Mouse (Mus musculus): ENCODE results near the gene Mpeg1. TPM values are rescaled to one million over a fixed set of nuclear protein-coding genes. Genes with fewer than 3 reads are reported as not detected.

Mpeg1 gene
- polyA plus RNA-seq, 1 experiment from 2014 or later = 0.54 TPM

GRCm38 (mm10) chr19:12498321-12498720 lies 37.7 kb downstream of the Mpeg1 start:
- Histone ChIP-seq H3K9ac (replicated peaks) (no peak overlapping the region; the same call in 1 of the 2 replicates), H3K4me2 (replicated peaks) (peak overlapping the region; percentile 79), H3K4me3 (replicated peaks) (peak overlapping the region; percentile 92), H3K27me3 (no peaks in the 10 kb centered on the region), H3K36me3 (0 out of 2 replicates have a peak, but pooled peaks cover 16% of the 10 kb centered on the region), H3K9me3 (no peaks in the 10 kb centered on the region), H3K27ac (peak overlapping the region; percentile 96), H3K4me1 (replicated peaks) (peaks cover 71% of the 10 kb centered on the region)
- no peak for ATAC-seq
- 56% methylated on average over 4 of the region's 4 CpGs for WGBS

- 10% methylated on average over 1 of the region's 1 CpGs for WGBS
- Histone ChIP-seq H3K27ac (peak overlapping the region; percentile 96), H3K4me1 (replicated peaks) (peaks cover 65% of the 10 kb centered on the region), H3K27me3 (no peaks in the 10 kb centered on the region), H3K36me3 (0 out of 2 replicates have a peak, but pooled peaks cover 16% of the 10 kb centered on the region), H3K4me3 (replicated peaks) (peak overlapping the region; percentile 92), H3K9me3 (no peaks in the 10 kb centered on the region), H3K9ac (replicated peaks) (no peak overlapping the region; the same call in 1 of the 2 replicates), H3K4me2 (replicated peaks) (peak overlapping the region; percentile 79)
- ATAC-seq = no peak
These were observed 38.4 kb downstream of the Mpeg1 start for GRCm38 (mm10) chr19:12498941-12499340.

GRCm38 (mm10) chr19:12499485-12499884 lies 38.9 kb downstream of the Mpeg1 start:
- Histone ChIP-seq H3K9ac (replicated peaks) (peak overlapping the region; percentile 98), H3K4me2 (replicated peaks) (peak overlapping the region; percentile 79), H3K4me3 (replicated peaks) (peak overlapping the region; percentile 92), H3K27ac (peak overlapping the region; percentile 96), H3K27me3 (no peaks in the 10 kb centered on the region), H3K4me1 (replicated peaks) (peaks cover 60% of the 10 kb centered on the region), H3K36me3 (0 out of 2 replicates have a peak, but pooled peaks cover 16% of the 10 kb centered on the region), H3K9me3 (no peaks in the 10 kb centered on the region)
- ATAC-seq = no peak
- 1% methylated on average over 2 of the region's 2 CpGs for WGBS

GRCm38 (mm10) chr19:12500124-12500523 lies 39.5 kb downstream of the Mpeg1 start:
- peaks cover 53% of the 10 kb centered on the region for H3K4me1 ChIP-seq (replicated peaks)
- peak overlapping the region; percentile 92 for H3K4me3 ChIP-seq (replicated peaks)
- peak overlapping the region; percentile 98 for H3K9ac ChIP-seq (replicated peaks)
- no peaks in the 10 kb centered on the region for H3K9me3 ChIP-seq
- H3K36me3 ChIP-seq = 0 out of 2 replicates have a peak, but pooled peaks cover 16% of the 10 kb centered on the region
- H3K27me3 ChIP-seq = no peaks in the 10 kb centered on the region
- WGBS = 0% methylated on average over 3 of the region's 3 CpGs
- peak overlapping the region; percentile 79 for H3K4me2 ChIP-seq (replicated peaks)
- peak overlapping the region; percentile 96 for H3K27ac ChIP-seq
- ATAC-seq = peak; percentile 35

- Histone ChIP-seq H3K9ac (replicated peaks) (peak overlapping the region; percentile 98), H3K9me3 (no peaks in the 10 kb centered on the region), H3K36me3 (0 out of 2 replicates have a peak, but pooled peaks cover 16% of the 10 kb centered on the region), H3K4me3 (replicated peaks) (peak overlapping the region; percentile 92), H3K27me3 (no peaks in the 10 kb centered on the region), H3K4me2 (replicated peaks) (peak overlapping the region; percentile 79), H3K4me1 (replicated peaks) (peaks cover 45% of the 10 kb centered on the region), H3K27ac (peak overlapping the region; percentile 96)
- WGBS = under 1% methylated on average over 36 of the region's 38 CpGs
- ATAC-seq = peak; percentile 65
These were observed 40.3 kb downstream of the Mpeg1 start for GRCm38 (mm10) chr19:12500881-12501311.

- H3K9ac ChIP-seq (replicated peaks) = peak within 1 kb of the TSS; percentile 98
- peak; percentile 93 for ATAC-seq
- H3K27ac ChIP-seq = peak within 1 kb of the TSS; percentile 96
- peak within 1 kb of the TSS; percentile 79 for H3K4me2 ChIP-seq (replicated peaks)
- H3K4me3 ChIP-seq (replicated peaks) = peak within 1 kb of the TSS; percentile 92
- no peaks in the 10 kb centered on the region for H3K9me3 ChIP-seq
- WGBS = under 1% methylated on average over 80 of the region's 80 CpGs
- H3K27me3 ChIP-seq = no peaks in the 10 kb centered on the region
- H3K36me3 ChIP-seq = 0 out of 2 replicates have a peak, but pooled peaks cover 9% of the 10 kb centered on the region
- H3K4me1 ChIP-seq (replicated peaks) = peaks cover 40% of the 10 kb centered on the region
These were observed 41.1 kb downstream of the Mpeg1 start, which contains the start of gene Dtx4 for GRCm38 (mm10) chr19:12501370-12502347. Dtx4 (minus strand) TSS chr19:12501454.

- Histone ChIP-seq H3K27ac (no peak overlapping the region), H3K9ac (replicated peaks) (no peak overlapping the region), H3K4me1 (replicated peaks) (peaks cover 31% of the 10 kb centered on the region), H3K36me3 (no peaks in the 10 kb centered on the region), H3K4me3 (replicated peaks) (no peak overlapping the region), H3K4me2 (replicated peaks) (no peak overlapping the region), H3K27me3 (no peaks in the 10 kb centered on the region), H3K9me3 (no peaks in the 10 kb centered on the region)
- ATAC-seq = no peak
- 91% methylated on average over 7 of the region's 7 CpGs for WGBS
These were observed 42.2 kb downstream of the Mpeg1 start for GRCm38 (mm10) chr19:12502756-12503155.

- H3K27me3 ChIP-seq = no peaks in the 10 kb centered on the region
- H3K36me3 ChIP-seq = no peaks in the 10 kb centered on the region
- no peak overlapping the region for H3K9ac ChIP-seq (replicated peaks)
- no peaks in the 10 kb centered on the region for H3K4me1 ChIP-seq (replicated peaks)
- no peak overlapping the region for H3K27ac ChIP-seq
- no peak overlapping the region for H3K4me3 ChIP-seq (replicated peaks)
- H3K9me3 ChIP-seq = no peaks in the 10 kb centered on the region
- no peak for ATAC-seq
- no peak overlapping the region for H3K4me2 ChIP-seq (replicated peaks)
These were observed 54.0 kb downstream of the Mpeg1 start for GRCm38 (mm10) chr19:12514621-12515020.

Other genes with a start within 250 kb of the Mpeg1 start
- gene Olfr1432, start 228.2 kb upstream of the Mpeg1 start, polyA plus RNA-seq (2015; fragmentation: Nextera tagmentation; extraction: Ambion mirVana) = not detected in 2 replicates
- gene Olfr262, start 219.1 kb upstream of the Mpeg1 start, polyA plus RNA-seq (2015; fragmentation: Nextera tagmentation; extraction: Ambion mirVana) = not detected in 2 replicates
- gene Olfr235, start 199.7 kb upstream of the Mpeg1 start, polyA plus RNA-seq (2015; fragmentation: Nextera tagmentation; extraction: Ambion mirVana) = not detected in 2 replicates
- gene Olfr1434, start 180.9 kb upstream of the Mpeg1 start, polyA plus RNA-seq (2015; fragmentation: Nextera tagmentation; extraction: Ambion mirVana) = not detected in 2 replicates
- not detected in 2 replicates for gene Olfr1436, start 161.6 kb upstream of the Mpeg1 start, polyA plus RNA-seq (2015; fragmentation: Nextera tagmentation; extraction: Ambion mirVana)
- gene Olfr1437, start 135.7 kb upstream of the Mpeg1 start, polyA plus RNA-seq (2015; fragmentation: Nextera tagmentation; extraction: Ambion mirVana) = not detected in 2 replicates
- not detected in 2 replicates for gene Olfr1438-ps1, start 124.9 kb upstream of the Mpeg1 start, polyA plus RNA-seq (2015; fragmentation: Nextera tagmentation; extraction: Ambion mirVana)
- gene Olfr1440, start 73.5 kb upstream of the Mpeg1 start, polyA plus RNA-seq (2015; fragmentation: Nextera tagmentation; extraction: Ambion mirVana) = not detected in 2 replicates
- not detected in 2 replicates for gene Olfr1441, start 43.3 kb upstream of the Mpeg1 start, polyA plus RNA-seq (2015; fragmentation: Nextera tagmentation; extraction: Ambion mirVana)
- gene Pfpl, start 32.9 kb upstream of the Mpeg1 start, polyA plus RNA-seq (2015; fragmentation: Nextera tagmentation; extraction: Ambion mirVana) = not detected in 2 replicates
- gene Dtx4, start 40.7 kb downstream of the Mpeg1 start, polyA plus RNA-seq (2015; fragmentation: Nextera tagmentation; extraction: Ambion mirVana) = 36.6 and 40.7 TPM in 2 replicates
- 9.5 TPM in 2 replicates for gene Fam111a, start 85.0 kb downstream of the Mpeg1 start, polyA plus RNA-seq (2015; fragmentation: Nextera tagmentation; extraction: Ambion mirVana)
- not detected in 2 replicates for gene Gm4952, start 139.2 kb downstream of the Mpeg1 start, polyA plus RNA-seq (2015; fragmentation: Nextera tagmentation; extraction: Ambion mirVana)
- gene Glyat, start 172.5 kb downstream of the Mpeg1 start, polyA plus RNA-seq (2015; fragmentation: Nextera tagmentation; extraction: Ambion mirVana) = not detected in 2 replicates
- gene Olfr1442, start 209.7 kb downstream of the Mpeg1 start, polyA plus RNA-seq (2015; fragmentation: Nextera tagmentation; extraction: Ambion mirVana) = not detected in 2 replicates
- gene Olfr1443, start 217.3 kb downstream of the Mpeg1 start, polyA plus RNA-seq (2015; fragmentation: Nextera tagmentation; extraction: Ambion mirVana) = not detected in 2 replicates
- not detected in 2 replicates for gene Keg1, start 235.0 kb downstream of the Mpeg1 start, polyA plus RNA-seq (2015; fragmentation: Nextera tagmentation; extraction: Ambion mirVana)